ENCODE assay signal across 10 mouse cellular contexts in the genomic region with DNA sequence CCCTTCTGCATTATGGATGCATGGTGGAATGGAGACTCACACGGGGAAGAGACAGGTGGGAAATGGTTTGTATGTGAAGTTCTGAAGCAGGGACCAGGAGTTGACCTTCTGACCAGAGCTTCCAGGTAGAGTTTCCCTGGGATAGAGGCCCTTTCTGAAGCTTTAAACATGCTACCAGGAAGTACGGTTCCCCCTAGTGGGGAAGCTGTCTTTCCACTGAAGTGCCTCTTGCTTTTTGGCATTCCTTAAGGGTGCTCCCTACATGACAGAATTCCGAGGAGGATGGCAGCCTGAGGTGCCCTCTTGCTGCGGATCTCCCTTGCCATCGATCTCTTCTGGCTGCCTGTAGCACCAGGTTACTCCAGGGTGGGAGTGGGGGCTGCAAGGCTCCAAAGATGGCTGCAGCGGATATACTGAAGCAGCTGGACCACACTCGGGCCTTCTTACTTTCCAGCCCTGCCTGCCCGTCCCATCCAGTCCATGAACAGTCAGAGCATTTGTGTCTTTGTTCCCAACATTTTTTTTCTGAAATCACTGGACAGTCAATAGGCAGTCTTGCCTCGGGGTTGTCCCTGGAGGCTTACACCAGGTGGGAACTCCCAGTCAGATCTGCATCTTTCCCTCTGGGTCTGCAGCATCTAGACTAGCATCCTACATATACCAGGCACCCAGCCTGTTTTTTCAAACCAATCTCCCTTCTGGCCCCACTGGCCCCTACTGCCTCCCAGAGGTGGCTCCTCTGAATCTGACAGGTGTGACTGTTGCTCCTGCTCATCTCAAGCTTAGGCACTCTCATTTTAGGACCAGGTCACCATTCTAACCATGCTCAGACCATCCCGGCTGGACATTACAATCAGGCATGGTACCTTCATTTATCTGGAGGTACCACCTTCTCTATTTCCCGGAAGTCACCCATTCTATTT. TPM values are rescaled to one million over a fixed set of nuclear protein-coding genes. Genes with fewer than 3 reads are reported as not detected.
A peak's percentile ranks its signal among the peaks of the same experiment; 100 is the strongest.
DNase-seq lines count a peak whose midpoint lies in the region; ATAC-seq and TF ChIP-seq lines count a peak whose summit lies in the region.
"Had no signal": no experiment of that assay in that cellular context is flagged by ENCODE, and none has a peak within 500 bp of the region (broad histone marks: within the 10 kb centered on the region; RNA-seq: fewer than 3 reads in every experiment).

No protein-coding gene starts in this region.

- no peaks in the 10 kb centered on the region for H3K27me3 ChIP-seq in liver, adult 2 months (ENCODE audit: control insufficient read depth, insufficient read depth, low read length)
- H3K27me3 ChIP-seq in liver, embryonic 12.5 days (replicated peaks) = peaks cover 66% of the 10 kb centered on the region

- WGBS in liver, adult 2 months = 71% methylated on average over 11 of the region's 11 CpGs
- WGBS in liver, embryonic 12.5 days (ENCODE audit: insufficient replicate concordance) = 54% methylated on average over 11 of the region's 11 CpGs

- H3K4me1 ChIP-seq in liver, adult 2 months (ENCODE audit: control insufficient read depth, insufficient read depth, low read length) = no peaks in the 10 kb centered on the region
- H3K4me1 ChIP-seq in liver, embryonic 12.5 days = peaks cover 11% of the 10 kb centered on the region; the same call in 1 of the 2 replicates

- TF ChIP-seq CTCF in gastrocnemius, adult 2 months (IDR thresholded peaks at IDR 0.05) = peak; percentile 46
- no peak for TF ChIP-seq CTCF in liver, adult 2 months (IDR thresholded peaks at IDR 0.05; ENCODE audit: low read depth, low read length)

- no peak overlapping the region for H3K9ac ChIP-seq in liver, adult 2 months (ENCODE audit: low read depth, low read length)
- no peak overlapping the region for H3K9ac ChIP-seq in liver, embryonic 12.5 days

- no peaks in the 10 kb centered on the region for H3K9me3 ChIP-seq in liver, embryonic 12.5 days (replicated peaks)
- H3K9me3 ChIP-seq: megakaryocyte, embryonic 14.5 days had no signal

- no peak overlapping the region for H3K27ac ChIP-seq in gastrocnemius, adult 2 months
- no peak overlapping the region for H3K27ac ChIP-seq in liver, adult 2 months (replicated peaks; ENCODE audit: insufficient read depth, low read depth, low read length)
- no peak overlapping the region for H3K27ac ChIP-seq in liver, embryonic 12.5 days

- TF ChIP-seq POLR2A in liver, adult 2 months (IDR thresholded peaks at IDR 0.05; ENCODE audit: extremely low read depth, insufficient read depth, low read length) = no peak

- no peaks in the 10 kb centered on the region for H3K79me2 ChIP-seq in liver, adult 2 months (ENCODE audit: control insufficient read depth, insufficient read depth, low read length)

- intact Hi-C loops in gastrocnemius, adult 2 months (cut with DNase I) = loop anchor here (5.0 kb wide), 1 partner anchor 117 kb away; no protein-coding TSS in a partner anchor
- intact Hi-C loops in gastrocnemius, postnatal 36 days (cut with DNase I) = no loop called here

- no peaks in the 10 kb centered on the region for H3K36me3 ChIP-seq in liver, adult 2 months (ENCODE audit: control insufficient read depth, insufficient read depth, low read length)
- H3K36me3 ChIP-seq in liver, embryonic 12.5 days = peaks cover 4% of the 10 kb centered on the region; the same call in 1 of the 2 replicates

- H3K4me3 ChIP-seq in gastrocnemius, adult 2 months = no peak overlapping the region
- H3K4me3 ChIP-seq in liver, adult 2 months (ENCODE audit: insufficient read depth, low read depth, low read length) = no peak overlapping the region
- no peak overlapping the region for H3K4me3 ChIP-seq in liver, embryonic 12.5 days
- H3K4me3 ChIP-seq: megakaryocyte, embryonic 14.5 days had no signal

- ATAC-seq in liver, embryonic 12.5 days = no peak
- ATAC-seq: Patski had no signal

- DNase-seq in gastrocnemius, adult 2 months = no peak
- DNase-seq in gastrocnemius, postnatal 36 days = no peak
- peak; percentile 26 for DNase-seq in liver, adult 2 months (ENCODE audit: extremely low read depth, low read depth, low spot score)
- DNase-seq in R1 (ENCODE audit: low read depth, low spot score) = peak; percentile 23
- DNase-seq in lung, postnatal 14 days = peak; percentile 11
- no peak for DNase-seq in c-Kit-positive CD71-positive TER-119-positive erythroid progenitor cells, embryonic 14.5 days (ENCODE audit: low spot score)
- DNase-seq in yolk sac, embryonic 10.5 days (ENCODE audit: low spot score) = no peak

- H3K4me2 ChIP-seq in liver, embryonic 12.5 days = no peak overlapping the region

RNA-seq across cellular contexts. Expression of a gene that starts 2.2 kb away (rescaled TPM):
- total RNA-seq in gastrocnemius, adult 2 months (2021) = under 1 TPM; 0.10 to 0.11 TPM
- under 1 TPM; 0.07 to 0.08 TPM for total RNA-seq in gastrocnemius, postnatal 36 days (2021)
- not detected in 2 replicates for total RNA-seq in liver, adult 2 months (2014; rRNA removed)
- not detected in 2 replicates for polyA plus RNA-seq in liver, adult 2 months (2012; rRNA removed)
- polyA plus RNA-seq in liver, embryonic 12.5 days (2016; fragmentation: Nextera tagmentation; extraction: Ambion mirVana) = not detected in 2 replicates

RNA-seq across cellular contexts. Expression of a gene that starts 59.4 kb away (rescaled TPM):
- 10 to 100 TPM; 63.3 to 68.4 TPM for total RNA-seq in gastrocnemius, adult 2 months (2021)
- total RNA-seq in gastrocnemius, postnatal 36 days (2021) = 10 to 100 TPM; 57.8 to 63.3 TPM
- total RNA-seq in liver, adult 2 months (2014; rRNA removed) = 138 and 141 TPM in 2 replicates
- 41.7 and 47.2 TPM in 2 replicates for polyA plus RNA-seq in liver, adult 2 months (2012; rRNA removed)
- polyA plus RNA-seq in liver, embryonic 12.5 days (2016; fragmentation: Nextera tagmentation; extraction: Ambion mirVana) = 93.0 and 98.7 TPM in 2 replicates

Comparison
In these comparisons a context has a peak if more than half of its experiments do, and no peak if none do; other contexts are left out.
1. DNase-seq: peak in liver, adult 2 months (single experiment), R1 (single experiment) and lung, postnatal 14 days (single experiment); none in gastrocnemius, adult 2 months (single experiment), gastrocnemius, postnatal 36 days (0 of 2), c-Kit-positive CD71-positive TER-119-positive erythroid progenitor cells, embryonic 14.5 days (single experiment) and yolk sac, embryonic 10.5 days (single experiment).